Mouse (Mus musculus): ENCODE measurements around the gene Dhcr24.
A peak's percentile ranks its signal among the peaks of the same experiment; 100 is the strongest.

The Dhcr24 gene

DNA sequence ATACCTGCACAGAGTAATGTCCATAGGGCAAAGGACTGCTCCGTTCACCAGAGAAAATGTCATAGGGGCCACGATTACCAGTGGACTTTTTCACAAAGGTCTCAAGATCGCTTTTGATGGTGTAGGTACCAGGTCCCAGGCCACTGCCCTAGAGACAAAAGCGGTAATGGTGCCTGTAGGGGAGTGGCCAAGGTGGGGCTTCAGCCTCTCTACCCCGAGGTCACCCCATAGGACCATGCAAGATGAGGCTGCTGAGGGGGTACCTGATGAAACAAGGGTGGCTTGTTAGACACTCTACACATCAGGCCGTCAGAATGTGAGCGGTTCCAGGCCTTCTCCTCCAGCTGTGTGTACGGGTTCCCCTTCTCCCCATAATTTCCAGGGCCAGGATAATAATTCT lies 52.3 kb downstream of the Dhcr24 start:
- no peak for DNase-seq

DNA sequence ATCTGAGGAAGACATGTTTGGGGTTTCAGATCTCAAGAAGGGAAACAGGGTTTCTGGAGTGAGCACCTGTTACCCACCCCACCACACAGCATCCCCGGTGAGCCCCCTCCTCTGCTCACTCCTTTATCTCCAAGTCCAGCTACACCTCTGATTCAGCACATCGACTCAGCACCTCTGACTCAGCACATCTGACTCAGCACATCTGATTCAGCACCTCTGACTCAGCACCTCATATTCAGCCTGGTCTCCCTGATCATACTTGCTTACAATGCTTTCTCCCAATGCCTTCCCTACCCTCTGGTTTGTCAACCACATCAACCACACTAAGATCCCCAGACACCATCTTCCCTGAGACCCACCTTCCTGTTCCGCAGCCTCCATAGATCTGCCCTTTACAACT lies 52.7 kb downstream of the Dhcr24 start:
- DNase-seq: peak; percentile 54

DNA sequence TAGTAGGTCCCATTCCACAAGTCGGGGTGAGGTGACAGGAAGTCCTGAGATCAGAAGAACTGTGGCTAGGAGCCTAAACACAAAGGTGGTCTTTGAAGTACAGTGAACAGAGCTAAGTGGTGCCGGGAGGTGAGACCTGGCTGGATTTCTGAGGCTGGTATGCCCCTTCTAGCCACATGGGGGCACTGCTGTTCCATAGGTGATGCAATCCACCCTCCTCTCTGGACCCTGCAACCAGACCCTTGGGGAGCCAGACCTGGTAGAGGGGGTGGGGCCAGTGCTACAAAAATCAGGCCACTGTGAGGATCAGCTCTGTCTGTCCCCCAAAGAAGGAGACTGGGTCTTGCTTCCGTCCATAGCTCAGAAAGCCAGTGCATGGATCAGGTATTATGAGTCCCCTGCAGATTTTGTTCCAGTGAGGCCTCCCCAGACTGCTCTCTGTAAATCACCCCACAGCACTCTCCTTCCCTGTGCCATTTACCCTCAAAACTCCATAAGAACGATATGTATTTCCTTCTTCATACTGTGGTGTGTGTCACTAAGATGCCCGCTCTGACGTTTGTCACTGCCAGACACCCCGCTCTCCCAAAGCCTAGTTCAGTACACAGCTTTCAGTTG lies 53.5 kb downstream of the Dhcr24 start:
- peak; percentile 88 for DNase-seq

DNA sequence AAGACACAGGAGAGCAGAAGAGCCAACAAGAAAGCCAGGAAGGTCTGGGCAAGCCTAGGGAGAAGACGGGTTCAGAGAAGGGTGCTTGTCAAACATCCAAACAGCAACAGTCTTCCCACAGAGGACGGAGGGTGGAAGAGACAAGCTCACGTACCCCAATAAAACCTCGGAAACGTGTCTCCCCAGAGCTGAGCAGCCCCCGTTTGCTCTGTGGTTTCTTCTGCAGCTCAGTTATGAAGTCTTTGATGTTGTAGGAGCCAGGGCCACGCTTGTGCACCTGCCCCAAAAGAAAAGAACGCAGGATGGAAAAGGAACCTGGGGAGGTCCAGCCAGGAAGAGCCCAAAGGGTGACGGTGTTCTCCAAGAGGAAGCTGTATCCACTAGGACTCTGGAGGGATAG lies 54.0 kb downstream of the Dhcr24 start:
- DNase-seq: peak; percentile 56

DNA sequence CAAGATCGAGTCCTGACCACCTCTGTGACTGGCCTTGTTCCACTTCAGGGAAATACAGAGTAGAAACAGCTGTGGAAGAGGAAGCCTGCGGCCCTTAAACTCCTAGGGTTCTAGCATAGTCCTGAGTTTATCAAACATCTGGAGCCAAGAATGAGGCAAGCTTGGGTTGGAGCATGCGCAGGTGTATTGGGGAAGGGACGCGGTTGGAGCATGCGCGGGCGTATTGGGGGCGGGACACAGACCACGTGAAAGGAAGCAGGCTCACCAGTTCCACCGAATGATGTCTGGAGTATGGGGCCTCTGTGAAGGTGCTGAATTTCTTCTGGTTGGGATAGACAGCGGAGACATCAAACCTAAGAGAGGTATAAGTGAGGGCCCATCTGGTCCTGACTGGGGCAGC lies 54.8 kb downstream of the Dhcr24 start:
- DNase-seq: peak; percentile 34

DNA sequence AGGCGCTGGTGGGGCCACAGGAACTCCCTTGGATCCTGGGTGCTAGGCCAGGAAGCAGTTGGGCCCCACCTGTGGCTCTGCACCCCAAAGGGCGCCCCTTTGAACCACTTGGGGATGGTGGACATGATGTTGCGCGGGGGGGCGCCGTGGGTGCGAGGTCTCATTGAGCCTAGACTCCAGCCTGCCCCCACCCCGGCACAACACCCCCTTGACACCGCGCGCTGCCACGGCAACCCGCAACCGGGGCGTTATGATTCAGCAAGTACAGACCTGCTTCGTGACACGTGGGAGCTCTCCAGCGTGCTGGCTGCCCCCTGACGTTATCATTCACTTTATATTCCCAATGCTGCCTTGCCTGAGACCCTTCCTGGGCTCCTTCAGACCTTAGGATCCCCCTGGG lies 56.2 kb downstream of the Dhcr24 start, which contains the start of gene Lexm:
Lexm (minus strand) TSS at position 186 of the 400 bp plus-strand sequence.
- peak; percentile 10 for DNase-seq

DNA sequence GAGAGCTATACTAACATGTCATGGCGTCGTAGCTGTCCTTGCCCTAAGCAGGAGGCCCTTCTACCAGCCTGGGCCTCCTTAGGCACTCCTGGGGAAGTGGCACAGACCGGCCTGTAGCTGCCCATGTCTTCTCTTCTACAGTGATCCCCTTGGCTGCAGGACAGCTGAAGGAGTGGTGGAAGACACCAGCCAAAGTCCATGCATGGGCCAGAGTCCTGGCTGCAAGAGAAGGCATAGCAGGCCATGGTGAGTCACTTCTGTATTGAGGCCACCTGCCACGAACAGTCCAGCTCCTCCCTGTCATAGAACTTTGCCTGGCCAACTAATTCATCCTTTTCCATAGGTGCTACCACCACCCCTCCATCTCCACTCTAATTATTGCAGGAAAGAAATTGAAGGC lies 58.1 kb downstream of the Dhcr24 start:
- no peak for DNase-seq

DNA sequence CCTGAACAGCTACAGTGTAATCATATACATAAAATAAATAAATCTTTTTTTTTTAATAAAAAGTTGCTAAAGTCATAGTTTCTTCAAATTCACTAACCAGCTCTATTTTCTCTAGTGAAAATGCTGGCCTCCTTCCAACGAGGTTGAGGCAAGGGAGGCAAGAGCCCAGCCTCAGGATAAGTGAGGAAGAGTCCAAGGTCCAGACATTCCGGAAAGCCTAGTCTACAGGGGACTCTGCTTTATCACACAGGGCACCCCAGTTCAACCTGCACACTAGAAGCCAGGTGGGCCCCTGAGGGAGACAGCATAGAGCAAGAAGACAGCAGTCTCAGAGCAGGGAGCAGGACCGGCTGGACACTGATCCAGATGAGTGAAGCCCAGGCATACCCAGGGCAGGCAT lies 60.6 kb downstream of the Dhcr24 start:
- no peak for DNase-seq

DNA sequence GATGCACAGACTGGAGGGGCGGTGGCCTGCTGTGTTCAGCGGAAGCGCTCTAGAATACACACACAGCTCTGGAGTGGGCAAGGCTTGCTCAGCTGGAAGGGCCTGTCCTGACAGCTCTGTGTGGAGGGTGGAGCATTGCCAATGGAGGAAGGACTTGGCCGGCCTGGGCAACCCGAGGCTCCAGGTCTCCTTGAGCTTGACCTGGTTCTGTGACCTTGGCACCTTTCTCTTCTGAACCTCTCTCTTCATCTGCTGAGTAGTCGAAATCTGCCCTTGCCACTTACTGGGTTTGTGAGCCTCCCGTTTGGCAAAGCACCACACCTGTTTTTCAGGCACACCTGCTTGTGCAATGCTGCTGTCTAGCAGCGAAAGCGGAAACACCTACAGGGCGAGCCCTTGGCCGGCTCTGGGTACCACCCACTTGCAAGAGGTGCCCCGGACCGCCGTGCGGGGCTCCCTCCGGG lies 61.2 kb downstream of the Dhcr24 start, which contains the start of gene Ttc22:
Ttc22 (plus strand) TSS at position 403 of the 464 bp plus-strand sequence.
- DNase-seq: no peak

DNA sequence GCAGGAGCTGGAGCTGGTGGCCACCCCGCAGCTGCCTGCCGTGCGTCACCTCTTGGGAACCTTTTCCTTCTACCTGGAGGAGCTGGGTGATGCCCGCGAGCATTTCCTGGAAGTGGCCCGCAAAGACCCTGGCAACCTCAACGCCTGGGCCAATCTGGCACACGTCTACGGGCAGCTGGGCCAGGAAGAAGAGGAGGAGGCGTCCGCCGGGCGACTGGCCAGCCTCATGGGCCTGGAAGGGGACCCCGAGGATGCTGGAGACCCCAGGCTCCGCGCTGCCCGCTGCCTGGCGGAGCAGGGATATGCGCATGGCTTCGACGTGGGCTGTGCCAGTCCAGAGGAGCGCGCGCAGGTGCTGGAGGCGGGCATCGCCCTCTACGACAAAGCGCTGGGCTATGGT lies 61.9 kb downstream of the Dhcr24 start:
- DNase-seq: no peak

DNA sequence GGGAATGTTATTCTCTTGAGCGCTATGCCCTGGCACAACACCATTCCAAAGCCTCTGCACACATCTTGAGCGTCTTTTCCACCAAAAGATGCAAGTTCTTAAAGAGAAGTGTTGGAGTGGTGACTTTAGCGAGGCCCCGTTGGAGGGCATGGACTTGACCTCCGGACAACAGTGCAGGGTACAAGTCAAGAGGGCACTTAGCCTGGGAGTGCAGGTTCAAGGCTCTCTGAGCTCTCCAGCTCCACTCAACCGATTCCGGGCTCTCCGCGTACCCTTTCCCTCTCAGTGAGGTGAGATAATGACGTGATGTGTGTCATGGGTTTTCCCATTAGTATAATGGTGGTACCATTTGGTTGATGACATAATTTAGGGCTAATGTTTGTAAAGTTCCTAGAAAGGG lies 63.4 kb downstream of the Dhcr24 start:
- no peak for DNase-seq

DNA sequence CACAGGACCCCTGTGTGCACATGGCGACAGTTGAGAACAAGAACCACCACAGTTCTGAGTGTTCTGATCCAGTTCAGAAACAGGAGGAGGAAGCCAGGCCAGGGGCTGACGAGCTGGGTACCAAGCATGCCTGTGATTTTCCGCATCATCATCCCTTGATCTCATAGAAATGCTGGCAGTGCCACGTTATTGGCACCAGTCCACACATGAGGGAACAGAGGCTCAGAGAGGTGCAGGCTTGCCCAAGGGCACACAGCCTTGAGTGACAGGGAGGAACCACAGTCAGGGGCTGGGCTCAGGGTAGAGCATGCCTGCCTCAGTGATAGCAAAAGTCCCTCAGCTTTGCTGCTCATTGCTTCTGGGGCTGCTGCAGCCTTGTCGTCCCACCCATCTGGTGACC lies 67.0 kb downstream of the Dhcr24 start:
- DNase-seq: no peak

DNA sequence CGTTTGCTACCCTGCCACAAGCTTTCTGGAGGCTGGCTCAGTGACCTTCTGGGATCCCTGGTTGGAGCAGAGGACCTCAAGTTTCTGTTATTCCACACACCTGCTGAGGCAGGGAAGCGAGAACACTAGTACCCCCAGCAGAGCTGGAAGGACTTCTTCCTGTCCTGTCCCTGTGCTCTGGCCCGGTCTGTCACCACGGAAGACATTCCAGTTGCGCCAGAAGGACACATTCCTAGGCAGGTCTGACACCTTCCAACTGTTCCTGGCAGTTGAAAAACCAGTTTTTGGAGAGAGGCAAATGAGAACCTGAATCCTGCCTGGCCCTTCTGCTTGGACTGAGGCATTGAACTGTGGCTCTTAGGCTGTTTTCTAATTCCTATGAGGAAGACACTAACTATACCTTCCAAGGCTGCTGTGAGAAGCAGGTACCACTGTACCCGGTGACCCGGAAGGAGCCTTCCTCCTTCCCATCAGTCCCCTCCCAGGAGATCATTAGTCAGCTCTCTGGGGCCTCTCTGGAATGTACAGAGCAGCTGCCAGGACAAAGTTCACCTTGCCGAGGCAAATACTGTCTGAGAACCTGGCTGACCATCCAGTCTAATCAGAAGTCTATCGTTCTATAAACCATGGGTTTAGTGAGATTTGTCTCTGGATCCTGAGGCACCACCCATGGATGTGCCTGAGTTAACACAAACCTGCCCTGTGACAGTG lies 68.0 kb downstream of the Dhcr24 start:
- no peak for DNase-seq

DNA sequence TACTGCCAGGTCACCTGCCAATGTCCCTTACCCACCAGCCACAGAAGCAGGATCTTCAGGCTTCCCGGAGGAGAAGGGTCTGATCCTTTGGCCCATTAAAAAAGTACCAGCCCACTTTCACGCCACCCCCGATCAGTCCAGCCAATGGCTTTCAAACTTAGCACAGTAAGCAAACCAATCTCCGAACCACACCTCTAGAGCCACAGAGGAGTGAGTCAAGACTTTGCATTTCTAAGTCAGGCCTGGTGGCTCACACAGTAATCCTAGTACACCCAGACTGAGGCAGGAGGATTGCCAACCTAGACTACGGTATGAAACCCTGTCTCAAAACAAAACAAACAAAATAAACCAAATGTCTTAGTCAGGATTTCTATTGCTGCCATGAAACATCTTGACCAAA lies 68.5 kb downstream of the Dhcr24 start:
- no peak for DNase-seq

DNA sequence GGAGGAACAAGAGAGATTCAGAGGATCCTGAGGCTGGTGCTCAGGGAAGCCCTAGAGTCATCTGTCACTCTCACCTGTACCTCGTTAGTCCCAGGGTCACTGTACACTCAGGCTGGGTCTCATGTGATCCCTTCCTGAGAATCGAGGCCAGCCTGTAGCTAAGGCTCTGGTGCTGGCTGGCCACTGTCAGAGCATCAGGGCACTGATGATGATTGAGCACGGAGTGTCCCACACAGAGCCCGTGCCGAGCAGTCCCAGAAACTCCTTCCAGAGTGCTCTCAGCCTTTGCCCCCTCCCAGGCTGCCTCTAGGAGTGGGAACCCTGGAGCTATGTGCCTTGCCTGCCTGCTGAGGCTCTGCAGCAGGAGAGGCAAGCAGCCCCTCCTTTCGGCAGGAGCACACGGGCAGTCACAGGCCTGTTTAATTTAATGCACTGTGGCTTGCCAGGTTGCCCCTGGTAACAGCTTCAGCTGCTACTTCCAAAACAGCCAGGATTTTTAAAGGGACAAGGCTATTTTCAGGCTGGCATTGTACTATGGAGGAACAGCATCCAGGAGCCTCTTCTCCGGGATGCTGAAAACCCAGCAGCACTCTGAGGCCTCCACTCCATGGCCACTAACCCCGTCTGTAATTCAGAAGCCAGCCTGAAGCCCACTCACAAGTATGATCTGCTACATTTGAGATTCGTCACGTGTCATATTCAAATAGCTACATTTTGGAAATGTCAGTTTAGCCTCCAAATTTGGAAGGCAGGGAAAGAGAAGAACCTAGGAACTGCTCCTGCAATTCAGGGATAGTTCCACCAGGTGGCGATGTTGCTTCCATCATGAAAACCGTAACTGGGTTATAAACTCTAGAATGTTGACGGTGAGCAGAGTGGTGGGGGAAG lies 69.7 kb downstream of the Dhcr24 start:
- peak; percentile 59 for DNase-seq

DNA sequence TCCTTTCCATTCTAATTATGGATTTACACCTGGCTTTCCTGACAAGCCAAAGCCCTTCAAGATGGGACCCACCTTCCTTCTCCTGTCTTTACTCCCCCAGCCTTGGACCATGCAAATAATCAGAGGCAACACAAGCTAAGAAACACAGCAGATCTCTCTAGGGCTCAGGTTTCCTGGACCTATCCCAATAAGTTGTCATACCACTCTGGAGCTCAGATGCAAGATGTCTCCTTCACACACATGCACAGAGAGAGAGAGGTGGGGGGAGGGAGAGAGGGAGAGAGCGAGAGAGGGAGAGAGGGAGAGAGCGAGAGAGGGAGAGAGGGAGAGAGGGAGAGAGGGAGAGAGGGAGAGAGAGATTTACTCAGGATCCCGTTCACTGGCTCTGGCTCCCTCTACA lies 71.5 kb downstream of the Dhcr24 start:
- no peak for DNase-seq

DNA sequence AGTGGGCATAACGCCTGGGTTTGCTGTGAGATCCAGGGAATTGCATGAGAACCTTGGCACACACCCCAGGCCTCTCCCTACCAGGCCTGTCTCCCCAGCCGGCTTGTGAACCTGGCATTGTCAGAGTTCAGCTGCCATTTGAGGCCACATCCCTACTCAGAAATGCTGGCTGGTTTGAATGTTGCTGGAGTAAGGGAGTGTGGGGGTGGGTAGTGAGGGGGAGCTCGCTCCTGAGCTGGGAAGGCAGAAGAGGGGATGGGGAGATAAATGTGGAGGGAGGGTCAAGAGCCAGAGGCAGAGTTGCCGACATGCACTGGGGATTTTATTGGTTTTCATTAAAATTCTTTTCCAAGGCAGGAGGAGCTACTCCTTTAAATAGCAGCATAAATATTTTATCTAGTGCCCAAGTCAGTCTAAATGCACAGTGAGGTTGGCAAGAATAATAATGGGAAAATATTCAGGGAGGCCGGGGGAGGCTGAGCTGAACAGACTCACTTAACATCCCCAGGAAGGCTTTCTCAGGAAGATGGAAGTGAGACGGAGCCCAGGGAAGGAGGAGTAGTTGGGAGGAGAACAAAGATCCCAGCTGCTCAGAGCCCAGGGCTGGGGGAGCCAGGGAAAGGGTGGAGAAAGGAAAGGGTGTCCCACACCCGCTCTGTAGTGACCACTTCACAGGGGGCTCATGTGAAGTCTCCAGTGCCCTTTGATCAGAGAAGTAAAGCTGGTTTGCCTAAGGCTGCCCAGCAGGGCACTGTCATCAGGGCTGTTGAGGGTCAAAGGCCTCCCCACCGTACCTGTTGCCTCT lies 72.6 kb downstream of the Dhcr24 start:
- DNase-seq: no peak

DNA sequence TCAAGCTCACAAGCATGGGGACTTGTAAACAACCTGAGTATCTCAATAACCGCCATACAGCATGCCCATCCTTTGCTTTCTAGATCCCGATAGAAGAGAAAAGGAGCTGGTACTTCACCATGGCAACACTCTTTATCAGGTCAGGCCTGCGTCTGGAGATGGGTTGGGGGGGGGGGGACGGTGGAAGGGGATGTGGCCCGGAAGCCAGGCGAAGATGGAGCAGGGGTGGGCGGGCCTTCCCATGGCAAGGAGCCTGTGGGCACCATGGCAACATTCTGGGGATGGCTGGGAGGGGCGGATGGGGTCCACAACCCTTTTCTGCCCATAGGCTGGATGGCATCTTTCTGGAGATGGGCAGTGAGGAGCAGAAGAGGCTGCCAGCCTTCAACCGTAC lies 73.2 kb downstream of the Dhcr24 start:
- no peak for DNase-seq
